Mouse (Mus musculus): ENCODE measurements around the gene Lemd2. TPM values are rescaled to one million over a fixed set of nuclear protein-coding genes. Genes with fewer than 3 reads are reported as not detected.

Lemd2 gene
- polyA plus RNA-seq, 1 experiment, result 48.4 TPM

DNA sequence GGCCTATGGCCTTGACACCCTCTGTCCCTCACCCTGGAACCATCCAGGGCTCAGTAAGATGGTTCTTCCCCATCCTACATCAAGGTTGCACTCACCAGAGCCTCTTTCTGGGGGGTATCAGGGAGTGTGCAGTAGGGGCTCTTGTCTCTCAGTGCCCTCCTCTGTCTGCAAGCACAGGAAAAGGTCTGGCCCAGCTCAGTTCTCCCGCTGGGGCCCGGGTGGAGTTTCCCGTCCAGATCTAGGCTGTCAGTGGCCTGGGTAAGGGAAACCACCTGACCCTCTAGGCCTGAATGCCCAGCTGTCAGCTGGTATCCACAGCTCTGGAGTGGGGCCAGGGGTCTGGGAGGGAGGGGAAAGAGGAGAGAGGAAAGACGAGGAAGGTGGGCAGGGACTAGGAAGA, 36.7 kb downstream of the Lemd2 start, which contains the start of gene Ip6k3:
Gene Ip6k3 (minus strand): TSS at position 251 of the 400 bp plus-strand sequence.
- Histone ChIP-seq H3K27ac (ENCODE audit: insufficient read depth, low read depth, low read length) (no peak within 1 kb of the TSS), H3K4me3 (ENCODE audit: insufficient read depth, low read depth, low read length) (peak within 1 kb of the TSS; percentile 12; the same call in 1 of the 2 replicates), H3K27me3 (replicated peaks; ENCODE audit: control insufficient read depth, insufficient read depth, low read length) (no peaks in the 10 kb centered on the region), H3K36me3 (ENCODE audit: control insufficient read depth, insufficient read depth, low read length) (no peaks in the 10 kb centered on the region), H3K4me1 (ENCODE audit: control insufficient read depth, insufficient read depth, low read length) (no peaks in the 10 kb centered on the region)
- TF ChIP-seq POLR2A (IDR thresholded peaks at IDR 0.05; ENCODE audit: low read depth, low read length) (no peak), CTCF (conservative IDR thresholded peaks at IDR 0.05; ENCODE audit: insufficient read depth, insufficient read length, low read depth, low read length) (no peak)
- WGBS, result 42% methylated on average over 4 of the region's 4 CpGs
- DNase-seq, result no peak

DNA sequence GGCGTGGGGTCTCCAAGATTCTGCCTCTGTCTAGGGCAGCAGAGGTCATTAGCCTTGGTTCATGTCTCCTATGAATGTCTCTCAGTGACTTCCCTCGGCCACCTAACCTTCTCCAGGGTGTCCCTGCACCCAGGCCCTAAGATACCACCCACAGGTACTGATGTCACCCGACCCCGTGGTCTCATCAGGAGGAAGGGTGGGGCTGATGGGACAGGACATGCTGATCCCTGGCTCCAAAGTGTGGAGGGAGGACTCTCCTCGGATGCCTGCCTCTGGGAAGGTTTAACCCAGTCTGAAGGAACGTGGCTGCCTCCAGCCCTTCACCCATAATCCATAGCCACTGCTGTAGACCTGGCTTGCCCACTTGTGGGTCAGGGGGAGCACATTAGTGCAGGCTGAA, 37.4 kb downstream of the Lemd2 start:
- TF ChIP-seq POLR2A (IDR thresholded peaks at IDR 0.05; ENCODE audit: low read depth, low read length) (no peak), CTCF (conservative IDR thresholded peaks at IDR 0.05; ENCODE audit: insufficient read depth, insufficient read length, low read depth, low read length) (no peak)
- H3K27me3 ChIP-seq (replicated peaks; ENCODE audit: control insufficient read depth, insufficient read depth, low read length), result no peaks in the 10 kb centered on the region
- peak overlapping the region; percentile 12; the same call in 1 of the 2 replicates for H3K4me3 ChIP-seq (ENCODE audit: insufficient read depth, low read depth, low read length)
- no peaks in the 10 kb centered on the region for H3K36me3 ChIP-seq (ENCODE audit: control insufficient read depth, insufficient read depth, low read length)
- no peak for DNase-seq
- no peak overlapping the region for H3K27ac ChIP-seq (ENCODE audit: insufficient read depth, low read depth, low read length)
- no peaks in the 10 kb centered on the region for H3K4me1 ChIP-seq (ENCODE audit: control insufficient read depth, insufficient read depth, low read length)
- WGBS, result 71% methylated on average over 6 of the region's 6 CpGs

DNA sequence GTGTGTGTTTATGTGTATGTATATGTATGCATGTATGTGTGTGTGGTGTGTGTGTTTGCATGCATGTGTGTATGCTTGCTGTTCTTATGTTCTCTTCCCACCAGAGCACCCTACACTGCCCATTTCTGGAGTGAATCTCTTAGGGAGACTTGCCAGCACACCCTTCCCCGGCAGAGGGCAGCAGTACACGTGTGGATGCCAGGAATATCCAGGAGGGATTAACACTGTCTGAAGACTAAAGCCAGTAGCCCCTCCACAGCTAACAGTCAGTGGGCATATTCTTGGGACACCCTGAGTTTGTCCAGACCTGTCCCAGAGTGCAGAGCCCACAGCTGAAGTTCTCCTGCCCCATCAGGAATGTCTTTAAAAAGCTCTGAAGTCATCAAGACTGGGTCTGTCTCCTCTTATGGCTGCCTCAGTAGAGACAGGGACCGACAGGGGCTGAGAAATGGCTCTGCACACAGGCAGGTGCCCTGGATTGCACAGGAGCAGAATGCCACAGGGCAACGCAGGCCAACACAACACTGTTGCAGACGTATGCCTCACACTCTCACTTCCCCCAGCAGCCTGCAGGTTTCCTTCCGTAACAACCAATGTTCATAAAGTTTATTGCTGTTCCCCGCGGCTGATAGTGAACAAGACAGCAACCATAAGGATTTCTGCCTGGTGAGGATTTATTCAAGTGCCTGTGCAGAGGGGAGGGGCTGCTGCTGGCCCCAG, 39.1 kb downstream of the Lemd2 start:
- TF ChIP-seq CTCF (conservative IDR thresholded peaks at IDR 0.05; ENCODE audit: insufficient read depth, insufficient read length, low read depth, low read length), result peak; percentile 67; the same call in 1 of the 2 replicates
- TF ChIP-seq POLR2A (IDR thresholded peaks at IDR 0.05; ENCODE audit: low read depth, low read length), result no peak
- Histone ChIP-seq H3K27me3 (replicated peaks; ENCODE audit: control insufficient read depth, insufficient read depth, low read length) (no peaks in the 10 kb centered on the region), H3K27ac (ENCODE audit: insufficient read depth, low read depth, low read length) (no peak overlapping the region), H3K4me3 (ENCODE audit: insufficient read depth, low read depth, low read length) (no peak overlapping the region), H3K4me1 (ENCODE audit: control insufficient read depth, insufficient read depth, low read length) (no peaks in the 10 kb centered on the region), H3K36me3 (ENCODE audit: control insufficient read depth, insufficient read depth, low read length) (no peaks in the 10 kb centered on the region)
- DNase-seq, result no peak
- 63% methylated on average over 8 of the region's 8 CpGs for WGBS

DNA sequence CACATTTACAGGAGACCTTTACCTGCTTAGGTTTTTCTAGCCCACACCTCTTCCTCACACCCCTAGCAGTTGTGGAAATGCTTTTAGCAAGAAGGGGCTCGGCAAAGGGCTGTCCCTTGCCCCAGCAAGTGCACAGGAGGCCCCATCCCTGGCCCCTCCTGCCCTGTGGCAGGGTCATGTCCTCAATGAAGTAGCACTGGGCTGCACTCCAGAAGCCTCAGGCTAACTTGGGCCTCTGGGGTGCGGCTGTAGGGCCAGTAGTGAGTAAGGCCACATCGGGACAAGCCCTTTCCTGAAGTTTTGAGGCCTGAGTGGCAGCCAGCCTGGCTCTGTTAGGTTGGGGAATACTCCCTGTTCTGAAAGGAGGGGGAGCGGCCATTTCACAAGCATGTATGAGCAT, 43.4 kb downstream of the Lemd2 start:
- Histone ChIP-seq H3K36me3 (ENCODE audit: control insufficient read depth, insufficient read depth, low read length) (no peaks in the 10 kb centered on the region), H3K27me3 (replicated peaks; ENCODE audit: control insufficient read depth, insufficient read depth, low read length) (no peaks in the 10 kb centered on the region), H3K4me3 (ENCODE audit: insufficient read depth, low read depth, low read length) (no peak overlapping the region), H3K27ac (ENCODE audit: insufficient read depth, low read depth, low read length) (no peak overlapping the region), H3K4me1 (ENCODE audit: control insufficient read depth, insufficient read depth, low read length) (no peaks in the 10 kb centered on the region)
- 64% methylated on average over 4 of the region's 4 CpGs for WGBS
- no peak for TF ChIP-seq POLR2A (IDR thresholded peaks at IDR 0.05; ENCODE audit: low read depth, low read length)
- no peak for TF ChIP-seq CTCF (conservative IDR thresholded peaks at IDR 0.05; ENCODE audit: insufficient read depth, insufficient read length, low read depth, low read length)
- peak; percentile 9 for DNase-seq

DNA sequence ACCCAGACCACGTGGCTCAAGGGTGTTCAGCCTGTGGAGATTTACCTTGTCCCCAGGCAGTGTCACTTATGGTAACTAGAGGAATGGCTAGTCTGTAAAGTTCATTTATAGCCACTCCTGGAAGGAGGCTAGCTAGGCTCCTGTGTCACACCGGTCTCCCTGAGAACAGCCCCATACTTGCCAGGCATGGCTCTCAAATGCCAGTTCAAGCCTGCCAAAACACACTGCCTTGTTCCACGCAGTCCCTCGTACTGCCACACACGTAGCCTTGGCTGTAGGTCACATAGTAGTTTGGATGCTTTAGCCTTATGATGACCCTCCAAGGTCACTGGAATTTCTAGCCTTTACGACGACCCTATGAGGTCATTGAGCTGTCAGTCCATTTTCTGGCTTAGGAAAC, 45.1 kb downstream of the Lemd2 start:
- TF ChIP-seq CTCF (conservative IDR thresholded peaks at IDR 0.05; ENCODE audit: insufficient read depth, insufficient read length, low read depth, low read length) (no peak), POLR2A (IDR thresholded peaks at IDR 0.05; ENCODE audit: low read depth, low read length) (no peak)
- peak; percentile 9 for DNase-seq
- no peak overlapping the region for H3K27ac ChIP-seq (ENCODE audit: insufficient read depth, low read depth, low read length)
- no peaks in the 10 kb centered on the region for H3K4me1 ChIP-seq (ENCODE audit: control insufficient read depth, insufficient read depth, low read length)
- no peaks in the 10 kb centered on the region for H3K36me3 ChIP-seq (ENCODE audit: control insufficient read depth, insufficient read depth, low read length)
- no peaks in the 10 kb centered on the region for H3K27me3 ChIP-seq (replicated peaks; ENCODE audit: control insufficient read depth, insufficient read depth, low read length)
- no peak overlapping the region for H3K4me3 ChIP-seq (ENCODE audit: insufficient read depth, low read depth, low read length)
- 66% methylated on average over 7 of the region's 7 CpGs for WGBS

DNA sequence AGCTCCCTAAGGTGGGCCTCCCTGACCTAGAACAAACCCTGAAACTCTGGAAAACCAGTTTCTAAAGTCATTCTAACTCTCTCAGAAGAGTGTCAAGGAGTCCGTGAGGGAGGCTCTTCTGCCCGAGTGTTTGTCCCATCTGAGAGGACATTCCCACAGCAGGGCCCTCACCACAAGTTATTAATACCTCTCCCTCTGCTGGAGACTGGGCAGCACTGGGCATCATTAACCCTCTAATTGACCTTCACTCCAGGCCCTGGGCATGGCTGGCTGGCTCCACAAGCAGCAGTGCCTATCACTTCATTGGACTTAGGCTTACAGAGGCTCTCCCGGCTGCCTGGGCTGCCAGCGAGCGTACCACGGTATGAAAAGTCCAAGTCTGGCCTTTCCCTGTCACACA, 45.8 kb downstream of the Lemd2 start:
- H3K4me1 ChIP-seq (ENCODE audit: control insufficient read depth, insufficient read depth, low read length), result no peaks in the 10 kb centered on the region
- H3K27ac ChIP-seq (ENCODE audit: insufficient read depth, low read depth, low read length), result no peak overlapping the region
- H3K27me3 ChIP-seq (replicated peaks; ENCODE audit: control insufficient read depth, insufficient read depth, low read length), result no peaks in the 10 kb centered on the region
- TF ChIP-seq CTCF (conservative IDR thresholded peaks at IDR 0.05; ENCODE audit: insufficient read depth, insufficient read length, low read depth, low read length) (no peak), POLR2A (IDR thresholded peaks at IDR 0.05; ENCODE audit: low read depth, low read length) (no peak)
- no peak overlapping the region for H3K4me3 ChIP-seq (ENCODE audit: insufficient read depth, low read depth, low read length)
- H3K36me3 ChIP-seq (ENCODE audit: control insufficient read depth, insufficient read depth, low read length), result no peaks in the 10 kb centered on the region
- no peak for DNase-seq
- 59% methylated on average over 6 of the region's 6 CpGs for WGBS

DNA sequence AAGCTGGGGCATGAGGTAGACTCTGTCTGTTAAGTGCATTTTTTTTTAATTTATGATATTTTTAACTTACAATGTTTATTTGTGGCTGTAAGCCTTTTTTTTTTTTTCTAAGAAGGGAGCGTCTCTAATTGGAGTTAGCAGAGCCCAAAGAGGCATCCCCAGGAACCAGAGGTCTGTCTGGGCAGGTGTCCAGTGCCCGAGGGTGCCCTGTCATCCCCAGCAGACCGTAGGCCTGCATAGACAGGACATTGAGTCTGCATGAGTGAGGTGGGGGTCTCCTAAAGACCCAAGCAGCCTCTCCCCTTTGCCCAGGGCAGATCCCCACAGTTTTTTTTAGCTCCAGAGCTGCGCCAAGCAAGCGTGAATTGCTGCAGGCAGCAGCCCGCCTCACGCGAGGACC, 48.5 kb downstream of the Lemd2 start:
- H3K27ac ChIP-seq (ENCODE audit: insufficient read depth, low read depth, low read length), result no peak overlapping the region
- H3K27me3 ChIP-seq (replicated peaks; ENCODE audit: control insufficient read depth, insufficient read depth, low read length), result no peaks in the 10 kb centered on the region
- no peak overlapping the region for H3K4me3 ChIP-seq (ENCODE audit: insufficient read depth, low read depth, low read length)
- no peaks in the 10 kb centered on the region for H3K4me1 ChIP-seq (ENCODE audit: control insufficient read depth, insufficient read depth, low read length)
- 76% methylated on average over 8 of the region's 8 CpGs for WGBS
- no peaks in the 10 kb centered on the region for H3K36me3 ChIP-seq (ENCODE audit: control insufficient read depth, insufficient read depth, low read length)
- no peak for DNase-seq
- TF ChIP-seq POLR2A (IDR thresholded peaks at IDR 0.05; ENCODE audit: low read depth, low read length) (no peak), CTCF (conservative IDR thresholded peaks at IDR 0.05; ENCODE audit: insufficient read depth, insufficient read length, low read depth, low read length) (no peak)
